Mouse (Mus musculus) left cerebral cortex, postnatal 4 days (tissue): Measurements from ENCODE around the gene Crybg3. TPM values are rescaled to one million over a fixed set of nuclear protein-coding genes. Genes with fewer than 3 reads are reported as not detected.
A peak's percentile ranks its signal among the peaks of the same experiment; 100 is the strongest.

Source experiments
- DNase-seq: peaks from one replicate; pipeline ENCODE4 v3.0.0-alpha.2; 2022
- intact Hi-C: fragments of 180-260 bp; cut with DNase I; formaldehyde crosslinking; loops from one replicate; pipeline ENCODE4 v1.15.1; 2025
- total RNA-seq, 2 experiments: library from RNA; stranded (reverse); gene quantifications; 2 replicates each; pipeline ENCODE4 v1.2.3; 2021

The Crybg3 gene
- total RNA-seq, result 1 to 10 TPM; 4.7 to 4.8 TPM

- intact Hi-C loops, result no loop called here
- peak; percentile 76 for DNase-seq
Observed at GRCm38 (mm10) chr16:59600311-59601251, at the start of gene Crybg3. Gene Crybg3 (minus strand): TSS chr16:59600979.

GRCm38 (mm10) chr16:59643766-59644165, 43.0 kb upstream of the Crybg3 start:
- intact Hi-C loops, result no loop called here
- no peak for DNase-seq

GRCm38 (mm10) chr16:59639985-59640384, 39.2 kb upstream of the Crybg3 start:
- intact Hi-C loops, result no loop called here
- DNase-seq, result no peak

- intact Hi-C loops, result no loop called here
- DNase-seq, result peak; percentile 96
Observed at GRCm38 (mm10) chr16:59639102-59639691, 38.4 kb upstream of the Crybg3 start, which contains the start of gene Arl6. Gene Arl6 (minus strand): TSS chr16:59639391.

GRCm38 (mm10) chr16:59634598-59634997, 33.8 kb upstream of the Crybg3 start:
- peak; percentile 41 for DNase-seq
- intact Hi-C loops, result no loop called here

- DNase-seq, result no peak
- intact Hi-C loops, result no loop called here
Observed at GRCm38 (mm10) chr16:59621554-59621953, 20.8 kb upstream of the Crybg3 start.

- intact Hi-C loops, result loop anchor here (2.0 to 5.0 kb wide), 2 partner anchors 142 to 195 kb away; no protein-coding TSS in a partner anchor
- peak; percentile 20 for DNase-seq
Observed at GRCm38 (mm10) chr16:59617167-59617566, 16.4 kb upstream of the Crybg3 start.

- intact Hi-C loops, result loop anchor here (2.0 to 5.0 kb wide), 2 partner anchors 141 to 193 kb away; no protein-coding TSS in a partner anchor
- DNase-seq, result no peak
Observed at GRCm38 (mm10) chr16:59615675-59616074, 14.9 kb upstream of the Crybg3 start.

GRCm38 (mm10) chr16:59610750-59611149, 10.0 kb upstream of the Crybg3 start:
- DNase-seq, result no peak
- intact Hi-C loops, result no loop called here

- intact Hi-C loops, result no loop called here
- DNase-seq, result peak; percentile 65
Observed at GRCm38 (mm10) chr16:59604078-59604781, 3.5 kb upstream of the Crybg3 start.

GRCm38 (mm10) chr16:59599411-59600265, 1.1 kb downstream of the Crybg3 start:
- DNase-seq, result no peak
- intact Hi-C loops, result no loop called here

- DNase-seq, result no peak
- intact Hi-C loops, result no loop called here
Observed at GRCm38 (mm10) chr16:59598997-59599396, 1.8 kb downstream of the Crybg3 start.

GRCm38 (mm10) chr16:59597256-59597655, 3.5 kb downstream of the Crybg3 start:
- no peak for DNase-seq
- intact Hi-C loops, result no loop called here

- intact Hi-C loops, result no loop called here
- DNase-seq, result no peak
Observed at GRCm38 (mm10) chr16:59594714-59595113, 6.1 kb downstream of the Crybg3 start.

- no peak for DNase-seq
- intact Hi-C loops, result no loop called here
Observed at GRCm38 (mm10) chr16:59590790-59591189, 10.0 kb downstream of the Crybg3 start.

- DNase-seq, result no peak
- intact Hi-C loops, result no loop called here
Observed at GRCm38 (mm10) chr16:59588351-59589025, 12.3 kb downstream of the Crybg3 start.

GRCm38 (mm10) chr16:59587816-59588215, 13.0 kb downstream of the Crybg3 start:
- intact Hi-C loops, result no loop called here
- DNase-seq, result no peak

GRCm38 (mm10) chr16:59586911-59587310, 13.9 kb downstream of the Crybg3 start:
- DNase-seq, result no peak
- intact Hi-C loops, result no loop called here

GRCm38 (mm10) chr16:59586276-59586675, 14.5 kb downstream of the Crybg3 start:
- intact Hi-C loops, result no loop called here
- DNase-seq, result no peak
